Mouse (Mus musculus): Measurements from ENCODE around the gene Anxa2.

Gene Anxa2

GRCm38 (mm10) chr9:69512726-69513125 lies 59.3 kb downstream of the Anxa2 start:
- DNase-seq (ENCODE audit: low spot score): no peak

GRCm38 (mm10) chr9:69514206-69514605 lies 60.8 kb downstream of the Anxa2 start:
- no peak for DNase-seq (ENCODE audit: low spot score)

- DNase-seq (ENCODE audit: low spot score): no peak
Observed at GRCm38 (mm10) chr9:69515416-69515815, 62.0 kb downstream of the Anxa2 start.

- DNase-seq (ENCODE audit: low spot score): peak; percentile 78
Observed at GRCm38 (mm10) chr9:69517387-69518035, 64.1 kb downstream of the Anxa2 start.

Data from layer of hippocampus, adult 11-12 months (tissue).